Mouse (Mus musculus) activated CD4-positive, CD25-positive, alpha-beta regulatory T cell, adult 4 months (primary cell): ENCODE data around the gene Tbx4. TPM values are rescaled to one million over a fixed set of nuclear protein-coding genes. Genes with fewer than 3 reads are reported as not detected.

Source experiments
- ATAC-seq: one replicate; pipeline ENCODE4 v1.8.0; 2017
- polyA plus RNA-seq, 2 experiments: library from polyadenylated mRNA; unstranded; fragments of 100-300 nt; shearing (Covaris generic); gene quantifications; one replicate each; pipeline ENCODE4 v1.2.1; 2017

Tbx4 gene
- not detected for polyA plus RNA-seq

DNA sequence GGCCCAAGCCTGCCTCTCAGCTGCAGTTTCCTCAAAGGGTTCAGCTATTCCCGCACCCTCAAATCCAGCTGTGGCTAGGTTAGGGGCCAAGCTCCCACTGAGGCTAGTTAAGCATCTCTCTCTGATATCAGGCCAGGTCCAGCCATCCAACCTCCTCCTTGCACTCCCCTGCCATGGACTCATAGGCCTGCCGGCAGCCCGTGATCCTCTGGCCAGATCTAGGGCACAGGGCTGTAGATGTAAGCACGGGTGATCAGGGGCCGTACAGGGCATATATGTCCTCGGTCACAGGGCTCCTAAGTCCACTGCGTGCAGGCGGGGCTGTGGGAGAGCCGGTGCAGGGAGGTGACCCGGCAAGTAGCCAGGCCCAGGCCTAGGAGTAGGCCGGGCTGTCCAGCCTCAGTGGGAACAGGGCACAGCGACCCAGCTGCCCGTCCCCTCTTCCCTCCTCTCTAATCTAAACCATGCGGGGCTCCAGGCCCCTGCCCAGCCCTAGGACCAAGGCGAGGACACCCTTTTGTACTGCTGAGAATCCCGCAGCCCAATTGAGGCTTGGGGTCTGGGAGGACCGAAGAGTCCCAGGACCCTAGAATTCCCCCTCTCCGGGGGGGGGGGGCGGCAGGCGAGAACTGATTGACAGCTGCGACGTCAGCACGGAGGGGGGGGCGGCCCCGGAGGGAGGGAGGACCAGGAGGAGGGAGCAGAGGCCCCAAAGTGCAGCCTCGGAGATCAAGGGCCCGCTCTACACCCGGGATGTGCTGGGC, at the start of gene Tbx4:
Gene Tbx4 (plus strand): TSS at position 758 of the 764 bp plus-strand sequence.
- no peak for ATAC-seq

DNA sequence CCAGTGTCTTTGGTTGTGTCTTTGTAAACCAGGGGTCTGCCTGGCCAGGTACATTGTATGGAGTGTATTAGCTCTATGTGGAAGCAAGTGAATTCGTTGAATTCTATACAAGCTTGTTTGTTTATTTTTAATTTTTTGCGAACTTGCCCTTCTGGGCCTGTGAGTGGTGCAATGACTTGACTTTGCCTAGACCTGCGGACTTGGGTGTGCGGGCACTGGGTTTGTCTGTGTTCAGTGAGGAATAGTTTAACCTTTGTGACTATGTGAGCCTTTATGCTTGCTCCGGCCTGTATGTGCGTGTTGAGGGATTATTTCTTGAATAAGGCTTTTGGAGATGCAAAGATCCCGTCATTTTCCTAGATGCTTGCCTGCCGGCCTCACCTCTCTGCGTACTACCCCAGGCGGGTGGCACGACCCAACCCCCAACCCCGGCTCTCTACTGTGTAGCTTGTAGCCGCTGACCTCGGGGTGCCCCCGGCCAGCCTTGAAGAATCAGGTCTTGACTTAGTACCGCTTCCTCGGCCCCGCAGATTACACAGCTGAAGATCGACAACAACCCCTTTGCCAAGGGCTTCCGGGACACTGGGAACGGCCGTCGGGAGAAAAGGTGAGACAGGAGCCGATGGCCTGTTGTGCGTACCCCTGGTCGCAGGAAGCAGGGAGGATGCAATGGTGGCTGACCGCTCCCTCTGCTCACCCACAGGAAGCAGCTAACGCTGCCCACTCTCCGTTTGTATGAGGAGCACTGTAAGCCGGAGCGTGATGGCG, 49.5 kb upstream of the Tbx4 start:
- no peak for ATAC-seq

DNA sequence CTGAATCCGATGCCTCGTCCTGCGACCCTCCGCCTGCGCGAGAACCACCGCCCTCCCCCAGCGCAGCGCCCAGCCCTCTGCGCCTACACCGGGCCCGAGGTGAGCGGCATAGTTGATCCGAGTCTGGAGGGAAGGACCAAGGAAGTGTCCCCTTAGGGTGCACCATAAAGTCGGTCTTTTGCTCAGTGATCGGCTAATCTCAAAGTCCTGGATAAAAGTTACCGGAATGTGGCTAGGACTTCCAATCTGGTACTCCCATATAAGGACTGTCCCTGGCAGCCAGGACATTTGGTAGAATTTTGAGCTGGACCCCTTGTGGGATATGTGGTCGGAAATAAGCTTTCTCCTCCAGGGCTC, 49.0 kb upstream of the Tbx4 start:
- no peak for ATAC-seq

DNA sequence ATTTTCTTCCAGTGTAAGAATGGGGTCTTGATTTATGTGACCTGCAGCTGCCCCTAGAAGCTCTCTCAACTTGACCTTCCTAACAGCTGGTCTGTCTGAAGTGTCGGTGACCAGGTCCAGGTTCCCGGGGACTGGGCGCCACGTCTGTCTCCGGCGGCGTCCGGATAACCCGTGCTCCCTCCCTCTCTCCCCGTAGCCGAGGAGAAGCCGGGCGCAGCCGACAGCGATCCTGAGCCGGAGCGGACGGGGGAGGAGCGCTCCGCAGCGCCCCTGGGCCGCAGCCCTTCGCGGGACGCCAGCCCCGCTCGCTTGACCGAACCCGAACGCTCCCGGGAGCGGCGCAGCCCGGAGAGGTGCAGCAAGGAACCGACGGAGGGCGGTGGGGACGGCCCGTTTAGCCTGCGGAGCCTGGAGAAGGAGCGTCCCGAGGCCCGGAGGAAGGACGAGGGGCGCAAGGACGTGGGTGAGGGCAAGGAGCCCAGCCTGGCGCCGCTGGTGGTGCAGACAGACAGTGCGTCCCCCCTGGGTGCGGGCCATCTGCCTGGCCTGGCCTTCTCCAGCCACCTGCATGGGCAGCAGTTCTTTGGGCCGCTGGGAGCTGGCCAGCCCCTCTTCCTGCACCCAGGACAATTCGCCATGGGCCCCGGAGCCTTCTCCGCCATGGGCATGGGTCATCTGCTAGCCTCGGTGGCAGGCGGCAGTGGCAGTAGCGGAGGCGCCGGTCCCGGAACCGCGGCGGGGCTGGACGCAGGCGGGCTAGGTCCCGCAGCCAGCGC, 48.4 kb upstream of the Tbx4 start:
- ATAC-seq, result no peak

DNA sequence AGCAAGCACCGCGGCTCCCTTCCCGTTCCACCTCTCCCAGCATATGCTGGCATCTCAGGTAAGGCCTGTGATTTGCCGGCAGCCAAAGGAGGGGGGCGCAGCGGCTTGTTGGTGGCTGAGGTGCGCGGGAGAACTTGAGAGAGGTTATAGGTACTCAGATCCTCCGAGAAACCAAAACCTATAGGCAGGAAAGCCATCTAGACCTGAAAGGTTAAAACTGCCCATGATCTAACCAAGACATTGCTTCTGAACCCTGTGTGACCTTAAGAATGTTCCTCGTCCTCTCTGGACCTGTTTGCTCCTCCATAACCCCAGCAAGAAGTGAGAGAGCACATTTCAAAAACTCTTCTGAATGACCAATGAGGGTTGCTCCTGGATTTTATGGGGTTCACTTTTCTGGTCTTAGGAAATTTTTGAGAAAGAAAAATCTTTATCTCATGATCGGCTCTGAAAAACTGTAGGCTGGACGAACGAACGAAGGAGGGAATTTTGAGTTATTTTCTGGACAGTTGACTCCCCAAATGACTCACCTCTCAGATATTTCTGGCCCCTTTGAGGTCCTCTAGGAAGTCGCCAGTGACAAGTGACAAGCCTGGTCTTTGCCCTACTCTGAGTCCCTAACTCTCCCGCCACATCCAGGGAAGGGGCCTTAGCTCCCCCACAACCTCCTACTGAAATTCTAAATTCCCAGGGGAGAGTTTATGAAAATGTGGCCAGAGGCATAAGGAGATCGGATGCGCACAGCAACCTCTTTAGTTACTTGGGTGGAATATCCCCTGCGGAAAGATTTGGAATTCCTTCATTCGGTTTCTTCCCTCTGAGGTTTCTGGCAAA, 47.6 kb upstream of the Tbx4 start:
- no peak for ATAC-seq

DNA sequence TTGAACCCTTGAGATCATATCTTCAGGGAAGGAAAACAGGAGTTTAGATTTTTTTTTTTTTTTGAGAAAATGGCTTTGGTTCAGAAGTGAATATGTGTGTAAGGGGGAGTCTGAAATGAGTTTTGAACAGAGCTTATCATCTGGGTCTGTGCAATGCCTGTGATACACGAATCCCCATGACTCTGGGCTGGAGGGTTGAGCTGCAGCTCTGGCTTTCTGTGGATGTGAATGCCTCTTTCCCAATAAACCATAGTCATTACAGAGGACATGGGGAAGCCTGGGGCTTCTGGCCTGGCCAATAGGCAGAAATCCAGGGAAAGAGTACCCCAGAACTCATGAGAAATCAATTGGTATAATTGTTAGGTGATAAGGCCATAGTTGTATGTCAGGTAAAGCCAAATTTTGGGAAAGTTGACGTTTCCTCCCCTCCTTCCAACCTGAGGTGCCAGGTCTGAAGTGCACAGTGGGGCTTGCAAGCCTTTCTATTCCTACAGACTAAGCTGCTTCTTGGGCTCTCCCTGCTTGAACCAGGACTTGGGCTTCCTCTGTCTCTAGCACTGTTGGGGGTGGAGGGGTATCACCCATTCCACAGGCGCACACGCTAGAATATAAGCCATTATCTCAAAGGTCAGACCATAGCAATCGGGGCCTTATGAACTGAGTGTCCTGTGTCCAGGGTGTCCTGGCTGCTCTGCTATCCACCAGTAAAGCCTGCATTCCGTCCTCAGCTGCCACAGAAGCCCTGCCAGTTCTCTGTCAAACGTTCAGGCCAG, 46.8 kb upstream of the Tbx4 start:
- no peak for ATAC-seq

DNA sequence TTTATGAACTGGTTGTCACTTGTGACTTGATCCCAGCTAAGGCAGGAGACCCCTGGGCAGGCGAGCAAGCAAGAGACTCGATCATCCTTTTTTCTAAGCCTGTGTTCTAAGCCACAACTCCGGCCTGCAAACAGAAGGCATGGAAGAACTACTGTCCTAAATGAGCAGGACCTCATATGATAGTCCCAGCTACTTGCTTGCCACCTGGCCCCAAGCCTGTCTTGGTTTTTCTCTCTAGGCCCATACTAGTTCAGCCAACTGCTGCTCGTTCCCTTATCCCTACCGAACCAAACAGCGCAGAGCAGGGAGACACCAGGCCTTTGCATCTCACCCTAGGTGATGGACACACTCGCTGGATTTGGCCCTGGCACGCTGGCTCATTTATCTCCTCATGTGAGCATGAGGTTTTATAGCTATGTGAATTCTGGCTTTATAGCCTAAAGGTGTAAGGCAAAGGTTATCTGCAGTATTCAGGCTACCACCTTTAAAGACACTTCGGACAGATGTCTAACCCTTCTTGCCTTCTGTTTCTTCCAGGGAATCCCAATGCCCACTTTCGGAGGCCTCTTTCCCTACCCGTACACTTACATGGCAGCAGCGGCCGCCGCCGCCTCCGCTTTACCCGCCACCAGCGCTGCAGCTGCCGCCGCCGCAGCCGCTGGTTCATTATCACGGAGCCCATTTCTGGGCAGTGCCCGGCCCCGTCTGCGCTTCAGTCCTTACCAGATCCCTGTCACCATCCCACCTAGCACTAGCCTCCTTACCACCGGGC, 46.0 kb upstream of the Tbx4 start:
- ATAC-seq, result no peak

DNA sequence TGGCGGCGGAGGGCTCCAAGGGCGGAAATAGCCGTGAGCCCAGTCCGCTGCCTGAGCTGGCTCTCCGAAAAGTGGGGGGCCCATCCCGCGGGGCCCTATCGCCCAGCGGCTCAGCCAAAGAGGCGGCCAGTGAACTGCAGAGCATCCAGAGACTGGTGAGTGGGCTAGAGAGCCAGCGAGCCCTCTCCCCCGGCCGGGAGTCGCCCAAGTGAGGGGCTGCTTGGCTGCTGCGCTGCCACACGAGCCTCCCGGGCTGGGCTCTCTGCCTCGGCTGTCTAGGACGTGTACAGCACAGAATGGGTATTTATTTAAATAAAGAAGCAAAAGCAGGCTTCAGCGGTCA, 45.4 kb upstream of the Tbx4 start:
- no peak for ATAC-seq

DNA sequence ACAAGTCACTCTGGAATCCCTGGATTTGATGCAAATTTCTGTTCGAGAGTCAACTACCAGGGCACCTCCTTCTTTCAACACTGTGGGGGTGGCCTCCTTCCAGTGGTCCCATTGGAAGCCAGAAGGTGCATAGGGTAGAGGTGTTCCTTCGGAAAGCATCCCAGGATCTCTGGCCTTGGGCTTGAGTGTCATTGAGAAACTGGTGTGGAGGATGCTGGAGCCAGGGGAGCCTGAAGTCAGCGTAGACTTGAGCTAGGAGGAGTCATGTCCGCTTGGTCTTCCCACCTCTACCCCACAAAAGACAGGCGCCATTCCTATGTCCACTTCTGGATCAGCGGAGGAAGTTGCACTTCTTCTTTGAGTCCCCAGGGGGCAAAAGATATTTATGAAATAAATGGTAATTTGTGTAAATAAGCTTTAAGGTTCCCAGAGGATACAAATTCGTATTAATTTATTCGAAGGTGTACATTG, 45.0 kb upstream of the Tbx4 start:
- ATAC-seq, result no peak

DNA sequence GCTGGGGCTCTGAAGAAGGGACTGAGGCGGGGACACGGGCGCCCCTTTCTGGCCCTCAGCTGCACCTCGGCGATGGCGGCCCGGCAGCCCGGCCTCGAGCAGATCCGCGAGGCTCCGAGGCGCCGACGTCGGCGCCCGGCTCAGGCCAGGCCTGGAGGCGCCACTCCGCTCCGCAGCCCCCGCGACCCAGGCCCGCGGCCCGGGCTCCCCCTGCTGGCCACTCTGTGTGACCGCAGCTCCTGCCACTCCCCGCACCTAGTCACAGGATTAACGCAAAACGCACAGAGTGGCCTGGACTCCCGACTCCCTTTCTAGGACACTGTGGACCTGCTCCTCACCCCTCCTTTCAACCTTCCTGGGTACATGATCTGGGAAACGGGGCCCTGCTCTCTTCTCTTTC, 44.2 kb upstream of the Tbx4 start:
- ATAC-seq, result peak; percentile 34

DNA sequence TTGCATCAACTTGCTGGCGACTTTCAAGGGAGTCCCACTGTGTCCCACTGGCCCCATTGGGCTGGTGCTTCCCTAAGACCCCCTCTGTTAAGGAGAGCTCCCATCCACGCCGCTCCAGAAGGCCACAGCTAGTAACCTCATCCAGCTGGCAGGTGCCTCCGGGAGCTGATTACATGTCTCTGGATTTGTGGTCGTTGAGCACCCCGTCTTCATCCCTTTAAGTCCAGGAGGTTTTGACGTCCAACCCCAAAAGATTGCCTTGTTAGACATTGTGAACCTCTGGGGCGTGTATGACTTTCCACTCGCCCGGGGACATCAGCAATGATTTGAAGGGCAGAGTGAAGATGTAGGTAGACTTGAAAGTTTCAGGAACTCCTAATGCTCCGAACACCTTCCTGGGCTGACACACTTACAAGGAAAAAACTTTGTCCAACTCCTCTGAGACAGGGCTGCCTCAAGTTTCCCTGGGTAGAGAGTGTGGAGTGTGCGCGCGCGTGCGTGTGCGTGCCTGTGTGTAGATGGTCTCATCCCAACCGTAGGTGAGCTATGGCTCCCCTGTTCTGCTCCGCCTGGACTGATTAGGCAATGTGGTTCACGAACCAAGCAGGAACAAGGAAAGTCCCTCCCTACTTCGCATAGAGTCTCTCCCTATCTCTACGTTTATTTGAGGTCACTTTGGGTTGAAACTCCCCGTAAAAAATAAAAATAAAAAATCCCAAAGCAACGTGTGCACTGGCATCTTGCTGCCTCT, 43.5 kb upstream of the Tbx4 start:
- ATAC-seq, result no peak

DNA sequence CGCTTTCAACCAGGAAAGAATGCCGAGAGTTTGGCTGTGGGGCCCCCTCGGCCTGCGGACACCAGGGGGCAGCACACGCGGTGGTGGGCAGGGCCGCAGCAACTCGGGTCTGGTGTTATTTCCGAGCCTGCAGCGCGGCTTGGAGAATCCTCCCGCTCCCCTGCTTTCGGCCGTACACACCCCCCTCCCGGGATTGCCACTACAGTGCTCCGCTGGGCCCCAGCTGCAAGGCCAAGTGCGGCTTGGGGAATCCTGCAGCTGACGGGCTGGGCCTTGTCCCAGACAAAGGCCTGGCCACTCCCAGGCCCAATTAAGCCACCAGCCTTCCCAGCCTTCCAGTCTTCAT, 42.9 kb upstream of the Tbx4 start:
- ATAC-seq, result no peak

DNA sequence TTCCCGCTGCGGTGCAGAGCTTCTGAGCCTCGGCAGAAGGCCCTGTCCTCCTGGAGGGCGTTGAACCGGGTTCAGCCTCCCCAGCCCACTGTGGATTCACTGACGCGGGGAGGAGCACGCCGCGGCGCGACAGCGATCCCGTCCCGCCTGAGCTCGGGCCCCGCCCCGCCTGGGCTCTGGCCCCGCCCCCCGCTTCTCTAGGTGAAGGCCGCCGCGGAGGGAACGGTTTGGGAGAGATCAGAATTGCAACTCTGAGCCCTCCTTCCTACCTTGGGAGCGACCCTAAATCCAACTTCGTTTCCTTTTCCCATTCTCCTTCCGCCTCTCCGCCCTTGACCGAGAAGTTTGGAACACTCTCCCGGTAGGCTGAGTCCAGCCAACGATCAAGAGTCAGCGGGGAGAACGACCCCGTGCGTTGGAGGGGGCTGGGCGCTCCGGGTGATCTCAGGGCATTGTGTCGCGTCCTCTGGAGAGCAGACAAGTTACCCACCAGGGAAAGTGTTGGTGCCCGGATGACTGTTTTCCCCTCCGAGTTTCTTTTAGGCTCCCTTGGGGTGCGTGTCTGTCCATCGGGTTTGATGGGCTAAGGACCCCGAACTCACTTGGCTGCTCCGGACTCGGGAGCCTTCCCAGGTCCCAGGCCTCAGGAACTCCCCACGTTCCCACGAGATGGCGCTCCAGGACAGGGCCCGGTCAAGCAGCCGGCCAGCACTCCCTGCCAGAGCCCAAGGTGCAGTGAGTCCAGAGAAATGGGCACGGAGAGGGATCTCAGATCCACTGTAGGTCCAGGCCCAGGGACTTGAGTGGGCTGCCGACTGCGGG, 41.9 kb upstream of the Tbx4 start:
- no peak for ATAC-seq

DNA sequence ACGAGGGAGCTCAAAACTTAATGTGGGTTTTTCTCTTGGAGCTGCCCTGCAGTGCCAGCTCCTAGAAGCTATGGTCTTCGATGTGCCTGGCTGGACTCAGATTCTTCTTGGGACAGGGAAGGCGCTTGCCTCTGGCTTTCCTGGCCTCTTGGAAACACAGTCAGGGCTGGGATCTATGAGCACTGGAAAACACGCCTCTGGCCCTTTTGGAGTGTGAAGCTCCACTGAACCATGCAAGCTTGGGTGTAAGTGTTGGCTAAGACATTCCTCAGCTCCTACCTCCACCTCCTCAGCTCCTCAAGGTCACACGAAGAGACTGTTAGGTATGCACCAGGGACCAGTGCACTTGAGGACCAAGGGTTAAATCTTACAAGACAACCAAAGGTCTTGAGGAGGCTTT, 41.3 kb upstream of the Tbx4 start:
- ATAC-seq, result no peak

DNA sequence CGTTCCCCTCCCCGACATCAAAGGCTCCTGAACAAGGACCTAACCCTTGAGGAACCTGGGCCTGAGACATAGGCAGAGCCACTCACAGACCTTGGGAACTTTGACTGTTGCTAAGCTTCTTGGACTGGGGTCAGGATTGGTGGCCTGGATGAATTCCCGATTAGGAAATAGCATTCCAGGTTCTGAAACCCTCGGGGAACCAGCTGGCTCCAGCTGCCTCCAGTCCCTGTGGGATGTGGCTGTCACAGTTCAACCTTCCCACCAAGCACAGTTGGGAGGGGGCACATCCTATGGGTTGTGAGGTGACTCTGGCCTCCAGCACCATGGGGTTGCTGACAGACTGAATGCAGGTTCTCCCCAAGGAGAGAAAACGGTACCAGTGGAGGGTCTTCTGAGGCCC, 40.3 kb upstream of the Tbx4 start:
- ATAC-seq, result no peak

DNA sequence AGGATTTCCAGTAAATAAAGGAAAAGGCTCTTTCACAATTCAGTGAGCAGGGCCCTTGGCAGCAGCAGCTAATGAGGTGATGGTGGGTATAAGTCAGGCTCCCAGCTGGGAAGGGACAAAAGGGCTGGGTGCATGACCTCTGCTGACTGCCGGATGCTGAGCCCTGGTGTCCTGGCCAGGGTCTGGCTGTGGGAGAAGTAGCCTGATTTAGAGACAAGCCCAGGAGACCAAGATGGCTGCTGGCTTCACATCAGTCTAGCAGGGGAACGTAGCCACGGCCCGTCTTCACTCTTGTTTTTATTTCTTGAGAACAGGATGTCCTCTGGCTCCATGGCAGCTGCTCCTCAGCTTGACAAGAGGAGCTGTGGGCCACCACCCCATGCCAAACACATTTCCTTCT, 39.7 kb upstream of the Tbx4 start:
- no peak for ATAC-seq

DNA sequence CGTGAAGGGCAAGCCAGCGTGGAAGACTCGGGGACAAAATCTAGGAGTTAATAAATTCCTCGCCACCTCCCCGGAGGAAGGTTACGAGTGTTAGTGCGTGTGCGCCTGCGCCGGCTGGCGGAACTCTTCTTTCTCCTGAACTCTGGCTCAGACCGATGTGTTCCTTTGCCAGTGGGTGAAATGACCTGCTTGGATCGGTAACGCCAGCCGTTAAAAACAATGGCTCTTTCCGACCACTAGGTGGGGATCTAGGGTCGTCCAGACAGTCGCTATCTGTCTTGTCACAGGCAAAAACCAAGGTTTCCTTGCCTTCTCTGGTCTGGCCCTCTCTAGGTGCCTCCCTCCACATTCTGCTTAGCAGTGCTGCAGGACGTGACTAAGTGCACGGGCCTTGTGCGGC, 37.2 kb upstream of the Tbx4 start:
- ATAC-seq, result peak; percentile 36

DNA sequence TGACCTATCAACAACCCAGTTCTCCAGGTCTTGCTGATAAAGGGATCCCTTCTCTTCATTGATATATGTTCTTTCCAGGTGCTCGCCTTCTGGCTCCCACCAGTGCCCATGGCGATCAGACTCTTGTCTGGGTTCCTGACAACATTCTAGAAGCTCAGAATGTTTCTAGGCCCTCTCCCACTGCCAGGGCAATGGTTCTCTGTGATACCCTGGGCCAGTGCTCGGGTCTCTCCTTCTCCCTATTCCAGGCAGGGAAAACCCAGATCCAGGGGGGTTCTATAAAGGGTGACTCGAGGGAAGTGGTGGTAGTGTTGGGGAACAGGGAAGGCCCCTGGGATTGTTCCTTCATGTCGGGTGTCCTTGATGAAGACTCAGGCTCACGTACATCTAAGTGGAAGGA, 36.0 kb upstream of the Tbx4 start, which contains the start of gene Gm11444:
Gene Gm11444 (minus strand): TSS at position 101 of the 400 bp plus-strand sequence.
- ATAC-seq, result no peak

DNA sequence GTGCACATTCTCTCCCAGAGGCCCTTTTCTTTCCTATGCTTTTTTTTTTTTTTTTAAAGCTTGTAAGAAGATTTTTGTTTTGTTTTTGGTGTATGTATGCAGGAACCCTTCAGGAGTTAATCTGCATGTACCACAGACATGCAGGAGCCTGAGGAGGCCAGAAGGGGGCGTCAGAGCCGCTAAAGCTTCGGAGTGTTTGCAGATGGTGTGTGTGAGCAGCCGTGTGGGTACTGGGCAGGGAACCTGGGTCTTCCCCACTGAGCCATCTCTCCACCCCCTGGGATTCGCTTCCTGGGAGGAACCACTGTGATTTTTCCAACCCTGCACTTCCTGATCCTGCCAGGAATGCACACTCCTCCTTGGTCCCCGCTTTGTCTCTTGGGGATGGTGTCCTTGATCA, 35.5 kb upstream of the Tbx4 start:
- no peak for ATAC-seq
